Mouse (Mus musculus): Measurements from ENCODE around the gene 4930404N11Rik.

Gene 4930404N11Rik

DNA sequence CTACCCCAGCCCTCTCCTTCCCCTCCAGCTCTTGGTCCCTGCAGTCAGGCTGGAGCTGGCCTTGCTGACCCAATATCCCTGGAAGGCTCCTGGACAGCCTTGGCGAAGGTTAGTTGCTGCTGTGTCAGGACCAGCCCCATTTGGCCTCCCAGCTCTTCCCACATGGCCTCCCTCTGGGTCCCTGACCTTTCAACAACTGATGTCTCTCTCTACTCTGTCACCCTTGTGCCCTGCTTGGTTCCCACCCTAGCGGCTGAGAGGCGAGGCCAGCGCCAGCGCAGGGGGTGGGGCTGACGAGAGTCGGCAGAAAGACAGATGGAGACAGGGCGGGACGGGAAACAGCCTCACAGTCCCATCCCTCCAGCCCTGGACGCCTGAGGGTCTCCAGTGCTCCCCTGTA, 37.2 kb downstream of the 4930404N11Rik start, which contains the start of gene Tbxa2r:
Tbxa2r (plus strand) TSS at position 346 of the 400 bp plus-strand sequence.
- no peak for DNase-seq (ENCODE audit: low spot score)

DNA sequence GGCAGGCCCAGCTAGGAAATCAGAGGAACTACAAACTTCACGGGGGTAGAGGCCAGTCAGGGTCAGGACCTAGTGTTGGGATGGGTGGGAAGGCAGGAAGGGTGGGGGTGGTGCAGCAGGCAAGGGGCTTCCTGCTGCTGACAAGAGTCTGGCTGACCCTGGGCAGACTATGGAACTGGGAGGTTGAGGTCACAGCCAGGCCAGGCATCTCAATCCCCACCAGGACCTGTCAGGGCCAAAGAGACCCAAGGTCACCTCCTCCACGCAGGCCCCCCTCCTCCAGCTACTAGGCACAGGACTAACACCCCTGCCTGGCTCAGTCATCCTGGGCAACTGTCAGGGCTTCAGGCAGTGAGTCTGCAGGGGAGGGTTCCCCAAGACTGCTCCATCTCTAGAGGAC, 37.7 kb downstream of the 4930404N11Rik start:
- DNase-seq (ENCODE audit: low spot score), result no peak

DNA sequence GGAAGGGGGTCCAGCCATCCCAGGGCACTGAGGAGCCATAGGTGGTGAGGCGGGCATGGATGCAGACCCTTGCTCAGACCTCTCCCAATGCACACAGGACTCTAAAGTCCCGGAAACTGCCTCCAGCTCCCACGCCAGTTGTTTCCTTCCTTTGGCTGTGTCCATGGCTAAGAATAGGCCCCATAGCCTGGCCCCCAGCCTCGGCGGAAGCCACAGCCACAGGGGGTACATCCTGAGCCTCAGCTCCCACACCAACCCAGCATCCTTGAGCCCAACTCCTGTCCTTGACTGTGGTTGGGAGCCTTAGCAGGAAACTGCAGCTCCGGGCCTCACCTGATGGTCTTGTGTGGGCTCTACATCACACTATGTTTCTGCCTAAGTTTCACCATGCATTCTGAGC, 38.8 kb downstream of the 4930404N11Rik start:
- DNase-seq (ENCODE audit: low spot score), result no peak

DNA sequence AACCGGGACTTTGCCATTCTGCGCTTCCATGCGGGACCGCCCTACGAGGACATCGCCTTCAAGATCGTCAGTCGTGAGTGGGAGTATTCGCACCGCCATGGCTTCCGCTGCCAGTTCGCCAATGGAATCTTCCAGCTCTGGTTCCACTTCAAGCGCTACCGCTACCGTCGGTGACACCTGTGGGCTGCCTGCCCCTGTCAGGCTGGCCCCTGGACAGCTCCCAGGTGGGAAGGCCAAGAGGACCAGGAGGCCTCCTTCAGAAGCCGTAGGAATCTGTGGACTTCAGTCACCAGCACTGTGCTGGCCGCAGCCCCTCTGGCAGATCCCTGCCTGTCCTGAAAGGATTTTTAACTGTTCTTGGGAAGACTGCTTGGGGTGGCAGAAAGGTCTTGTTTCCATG, 39.8 kb downstream of the 4930404N11Rik start:
- DNase-seq (ENCODE audit: low spot score), result no peak

DNA sequence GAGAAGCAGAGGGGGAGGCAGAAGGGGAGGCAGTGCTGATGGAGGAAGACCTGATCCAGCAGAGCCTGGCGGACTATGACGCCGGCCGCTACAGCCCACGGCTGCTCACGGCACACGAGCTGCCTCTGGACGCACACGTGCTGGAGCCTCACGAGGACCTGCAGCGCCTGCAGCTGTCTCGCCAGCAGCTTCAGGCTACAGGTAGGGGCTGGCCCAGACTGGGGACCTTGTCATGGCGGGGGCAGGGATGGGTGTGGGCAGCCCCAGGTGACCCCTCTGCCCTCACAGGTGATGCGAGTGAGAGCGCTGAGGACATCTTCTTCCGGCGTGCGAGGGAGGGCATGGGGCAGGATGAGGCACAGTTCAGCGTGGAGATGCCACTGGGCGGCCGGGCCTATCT, 40.4 kb downstream of the 4930404N11Rik start:
- no peak for DNase-seq (ENCODE audit: low spot score)

DNA sequence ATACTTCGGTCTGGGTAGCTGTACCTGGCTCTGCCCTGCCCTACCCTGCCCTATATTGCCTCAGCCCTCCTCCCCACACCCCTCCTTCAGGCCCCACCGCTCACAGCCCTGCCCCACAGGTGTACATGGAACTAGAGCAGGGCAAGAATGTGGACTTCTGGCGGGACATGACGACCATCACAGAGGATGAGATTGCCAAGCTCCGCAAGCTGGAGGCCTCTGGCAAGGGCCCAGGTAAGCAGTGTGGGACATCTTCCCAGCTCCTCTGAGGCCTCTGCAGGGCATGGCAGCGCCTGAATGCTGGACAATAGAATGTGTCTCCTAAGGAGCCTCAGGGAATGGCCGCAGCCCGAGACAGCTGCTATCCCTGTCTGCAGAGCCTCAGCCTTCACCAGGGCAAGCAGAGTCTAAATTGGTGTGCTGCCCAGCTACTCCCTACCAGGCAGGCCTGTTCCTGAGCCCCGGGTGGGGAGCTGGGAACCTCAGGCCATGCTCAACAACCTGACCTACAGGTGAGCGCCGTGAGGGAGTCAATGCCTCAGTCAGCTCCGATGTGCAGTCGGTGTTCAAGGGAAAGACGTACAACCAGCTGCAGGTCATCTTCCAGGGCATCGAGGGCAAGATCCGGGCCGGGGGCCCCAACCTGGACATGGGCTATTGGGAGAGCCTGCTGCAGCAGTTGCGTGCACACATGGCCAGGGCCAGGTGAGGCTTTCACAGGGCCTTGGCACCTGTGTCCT, 41.7 kb downstream of the 4930404N11Rik start:
- DNase-seq (ENCODE audit: low spot score), result no peak

DNA sequence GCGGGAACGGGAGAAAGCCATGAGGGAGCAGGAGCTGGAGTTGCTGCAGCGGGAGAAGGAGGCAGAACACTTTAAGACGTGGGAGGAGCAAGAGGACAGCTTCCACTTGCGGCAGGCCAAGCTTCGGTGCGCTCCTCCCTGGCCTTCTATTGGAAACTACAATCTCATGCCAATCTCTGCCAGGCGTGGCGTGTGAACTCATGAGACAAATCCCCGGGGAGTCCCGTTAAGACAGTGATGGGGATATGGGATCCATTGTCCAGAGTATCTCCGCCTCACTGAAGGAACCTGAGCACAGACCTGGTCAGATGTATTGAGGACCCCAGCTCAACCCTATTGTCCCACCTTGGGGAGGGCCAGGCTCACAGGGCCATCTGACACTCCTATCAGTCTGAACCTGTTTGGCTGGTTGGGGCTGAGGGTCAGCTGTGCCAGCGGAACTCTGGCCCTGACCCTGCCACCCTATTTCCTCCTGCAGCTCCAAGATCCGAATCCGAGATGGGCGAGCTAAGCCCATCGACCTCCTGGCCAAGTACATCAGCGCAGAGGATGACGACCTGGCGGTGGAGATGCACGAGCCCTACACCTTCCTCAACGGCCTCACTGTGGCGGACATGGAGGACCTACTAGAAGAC, 42.4 kb downstream of the 4930404N11Rik start:
- no peak for DNase-seq (ENCODE audit: low spot score)

DNA sequence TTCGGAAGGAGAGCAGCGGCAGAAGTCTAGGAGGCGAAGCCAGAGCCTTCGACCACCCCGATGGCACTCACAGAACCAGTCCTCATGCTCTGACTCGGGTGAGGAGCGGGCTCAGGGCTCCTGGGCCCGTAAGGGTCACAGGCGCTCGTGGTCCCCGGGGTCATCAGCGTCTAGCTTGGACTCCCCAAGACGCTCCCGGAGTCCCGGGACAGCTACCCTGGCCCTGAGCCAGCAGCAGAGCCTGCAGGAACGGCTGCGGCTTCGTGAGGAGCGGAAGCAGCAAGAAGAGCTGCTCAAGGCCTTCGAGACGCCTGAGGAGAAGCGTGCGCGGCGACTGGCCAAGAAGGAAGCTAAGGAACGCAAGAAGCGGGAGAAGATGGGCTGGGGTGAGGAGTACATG, 43.2 kb downstream of the 4930404N11Rik start:
- no peak for DNase-seq (ENCODE audit: low spot score)

DNA sequence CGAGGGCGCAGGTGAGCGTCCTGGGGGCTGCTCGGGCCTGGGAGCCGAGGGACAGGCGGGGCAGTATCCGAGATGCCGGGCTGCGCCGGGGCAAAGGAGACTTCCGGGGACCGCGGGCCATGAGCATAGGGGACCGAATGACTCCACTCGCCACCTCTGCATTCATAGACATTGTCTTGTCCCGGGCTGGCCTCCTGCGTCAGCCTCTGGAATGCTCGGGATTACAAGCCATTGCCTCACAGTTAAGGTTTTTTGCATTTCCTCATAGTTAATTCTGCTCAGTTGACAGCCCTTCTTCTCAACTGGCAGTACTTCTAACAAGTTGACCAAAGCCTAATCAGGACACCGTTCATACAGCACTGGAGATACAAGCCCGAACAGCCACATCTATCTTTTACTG, 44.2 kb downstream of the 4930404N11Rik start:
- peak; percentile 51 for DNase-seq (ENCODE audit: low spot score)

DNA sequence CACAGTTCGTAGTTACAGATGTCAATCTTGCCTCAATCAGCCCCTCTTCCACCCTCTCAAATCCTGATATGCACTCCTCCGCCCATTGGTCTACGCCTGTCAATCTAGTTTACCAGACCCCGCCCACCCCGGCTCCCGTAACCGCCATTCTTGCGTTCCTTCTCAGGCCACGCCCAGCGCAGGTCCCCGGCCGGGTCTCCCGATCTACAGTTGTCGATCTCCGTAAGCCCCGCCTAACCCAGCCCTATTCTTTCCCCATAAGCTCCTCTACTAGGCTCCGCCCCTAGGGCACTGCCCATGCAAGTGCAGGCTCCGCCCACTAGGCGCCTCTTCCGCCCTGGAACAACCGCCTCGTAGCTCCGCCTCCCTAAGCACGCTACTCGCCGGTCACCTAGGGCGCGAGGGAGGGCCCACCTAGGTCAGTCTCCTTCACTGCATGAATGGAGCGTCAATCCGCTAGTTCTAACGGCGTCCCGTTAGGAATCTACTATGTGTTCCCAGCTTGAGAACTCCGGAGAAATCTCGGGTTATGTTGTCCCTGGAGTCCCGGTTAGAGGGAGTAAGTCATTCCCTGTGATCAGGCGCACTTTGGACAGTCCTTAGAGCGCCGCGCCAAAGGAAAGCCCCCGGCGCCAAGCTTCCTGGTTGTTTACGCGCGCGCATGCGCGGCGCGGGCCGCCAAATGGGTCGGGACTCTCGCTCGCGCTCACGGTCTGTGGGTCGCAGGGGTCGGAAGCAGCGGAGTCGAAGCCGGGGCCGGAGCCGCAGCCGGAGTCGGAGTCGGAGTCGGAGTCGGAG, 44.9 kb downstream of the 4930404N11Rik start, which contains the start of gene Cactin:
Cactin (plus strand) TSS at position 554 of the 798 bp plus-strand sequence.
- DNase-seq (ENCODE audit: low spot score), result peak; percentile 100

DNA sequence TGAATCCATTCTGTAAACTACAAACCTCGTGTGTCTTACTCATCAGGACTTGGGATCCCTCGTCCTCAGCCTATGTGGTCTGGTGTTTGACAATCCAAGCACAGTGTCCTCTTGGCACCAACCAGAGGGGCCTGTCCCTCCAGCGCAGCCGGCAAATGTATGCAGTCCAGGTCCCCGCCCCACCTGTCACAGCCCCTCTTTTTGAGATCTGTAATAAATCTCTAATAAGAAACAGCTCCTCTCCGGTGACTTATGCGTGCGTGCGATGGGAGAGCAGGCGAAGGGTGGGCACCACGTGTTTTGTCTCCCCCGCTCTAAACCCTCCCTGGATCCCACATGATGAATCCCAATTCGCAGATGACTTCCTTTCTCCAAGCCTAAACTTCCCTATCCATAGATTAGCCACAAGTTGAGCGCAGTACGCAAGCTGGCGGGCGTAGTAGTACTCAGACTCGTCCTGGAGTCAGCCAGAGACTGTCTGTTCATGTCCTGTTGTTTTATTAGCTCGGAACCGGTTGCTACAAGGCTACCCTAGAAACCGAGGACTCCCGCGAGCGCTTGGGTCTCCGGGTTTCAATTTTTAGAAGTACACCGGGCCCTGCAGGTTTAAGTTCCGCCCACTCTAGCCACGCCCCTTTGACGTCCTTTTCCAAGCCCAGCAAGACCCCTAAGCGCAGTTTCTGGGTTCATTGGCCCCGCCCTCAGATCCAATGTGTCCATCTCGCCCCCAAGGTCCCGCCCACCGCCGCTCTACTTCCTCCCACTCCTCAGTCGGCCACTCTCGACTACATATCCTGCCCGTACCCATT, 45.7 kb downstream of the 4930404N11Rik start:
- DNase-seq (ENCODE audit: low spot score), result peak; percentile 43

DNA sequence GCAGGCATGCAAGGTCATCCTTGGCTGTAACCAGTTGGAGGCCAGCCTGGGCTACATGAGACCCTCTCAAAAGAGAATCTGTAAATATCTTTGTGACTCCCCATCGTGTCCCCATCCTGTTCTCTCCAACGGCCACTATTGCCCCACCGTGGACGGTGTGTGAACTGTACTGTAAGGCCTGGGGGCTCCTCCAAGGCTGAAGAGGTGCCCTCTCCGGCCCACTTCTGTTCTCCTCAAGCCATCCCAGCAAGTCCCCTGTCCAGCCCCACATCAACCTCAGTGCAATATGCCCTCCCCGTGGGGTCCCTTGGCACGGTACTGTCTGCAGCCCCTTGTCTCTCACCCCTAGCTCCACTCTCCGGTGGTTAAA, 46.3 kb downstream of the 4930404N11Rik start:
- peak; percentile 32 for DNase-seq (ENCODE audit: low spot score)

DNA sequence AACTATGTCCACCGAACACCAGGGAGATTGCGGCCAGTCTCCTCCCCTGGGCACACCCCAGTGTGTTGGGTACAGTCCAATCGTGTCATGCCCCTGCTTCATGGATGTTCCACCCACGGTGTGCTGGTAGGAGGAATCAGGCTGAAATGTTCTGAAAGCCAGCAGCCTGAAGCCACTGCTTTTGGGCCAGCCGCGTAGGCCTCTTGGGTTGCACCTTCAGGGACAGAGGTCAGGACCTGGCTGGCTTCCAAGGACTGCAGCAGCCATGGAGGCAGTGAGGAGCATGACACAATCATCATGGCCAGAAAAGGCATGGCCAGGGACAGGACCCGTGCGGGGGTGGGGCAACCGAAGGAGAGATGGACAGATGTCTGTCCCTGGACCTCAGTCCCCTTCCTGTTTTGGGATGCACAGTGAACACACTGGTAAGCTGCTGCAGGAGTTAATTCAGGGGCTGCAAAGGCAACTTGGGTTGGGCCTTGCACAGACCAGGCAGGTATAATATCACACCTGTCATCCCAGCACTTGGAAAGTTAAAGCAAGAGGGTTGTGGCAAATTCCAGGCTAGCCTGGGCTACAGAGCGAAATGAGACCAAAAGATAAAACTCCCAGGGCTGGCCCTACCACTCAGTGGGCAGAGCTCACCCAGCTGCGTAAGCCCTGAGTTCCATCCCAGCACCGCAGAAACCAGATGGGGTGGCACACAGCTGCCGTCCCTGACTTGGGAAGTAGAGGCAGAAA, 46.9 kb downstream of the 4930404N11Rik start:
- DNase-seq (ENCODE audit: low spot score), result peak; percentile 93

DNA sequence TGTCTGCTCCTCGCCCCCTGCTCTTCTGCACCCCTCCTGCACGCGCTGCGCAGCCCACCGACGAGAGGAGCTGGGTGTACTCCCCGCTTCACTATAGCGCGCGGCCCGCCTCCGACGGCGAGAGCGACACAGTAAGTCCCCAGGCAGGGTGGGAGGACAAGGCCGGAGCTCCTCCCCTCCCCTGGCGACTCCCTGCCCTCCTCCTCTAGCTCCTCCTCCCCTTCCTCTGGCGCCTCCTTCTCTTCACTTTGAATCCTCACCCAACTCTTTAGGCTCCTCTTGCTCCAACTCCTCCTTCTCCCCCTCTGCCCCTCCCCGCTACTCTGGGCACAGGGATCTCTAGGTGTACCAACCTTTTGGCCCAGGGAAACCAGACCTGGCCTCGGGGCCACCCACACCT, 48.3 kb downstream of the 4930404N11Rik start:
- no peak for DNase-seq (ENCODE audit: low spot score)

DNA sequence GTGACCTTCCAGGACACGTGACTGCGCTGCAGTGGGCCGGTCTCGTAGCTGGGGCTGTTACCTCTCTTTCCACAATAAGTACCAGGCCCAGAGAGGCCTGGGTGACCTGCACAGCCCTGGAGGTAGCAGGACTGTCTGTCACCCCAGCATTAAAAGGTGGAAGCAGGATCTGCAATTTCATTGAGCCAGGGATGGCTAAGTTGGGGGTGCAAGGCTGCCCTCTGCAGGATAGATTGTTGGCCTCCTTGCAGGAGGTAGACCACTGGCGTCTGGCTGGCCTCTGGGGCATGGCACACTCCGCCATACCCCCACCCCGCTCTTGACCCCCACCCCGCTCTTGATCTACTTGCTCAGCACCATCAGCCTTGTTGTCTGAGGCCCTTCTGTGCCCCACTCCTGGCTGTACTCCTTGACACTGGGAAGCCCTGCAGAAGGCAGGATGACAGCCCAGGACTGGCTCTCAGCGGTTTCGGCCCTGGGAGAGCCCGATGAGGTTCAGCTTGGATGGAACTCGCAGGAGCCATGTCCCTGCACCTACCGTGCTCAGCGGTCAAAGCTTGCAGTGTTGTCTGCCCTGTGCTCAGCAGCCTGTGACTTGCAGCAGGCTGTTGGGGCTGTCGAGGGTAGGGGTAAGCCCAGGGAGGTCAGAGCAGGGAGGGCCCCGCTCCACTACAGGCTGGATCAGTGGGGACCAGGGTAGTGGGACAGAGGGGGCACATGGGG, 49.1 kb downstream of the 4930404N11Rik start:
- DNase-seq (ENCODE audit: low spot score), result no peak

DNA sequence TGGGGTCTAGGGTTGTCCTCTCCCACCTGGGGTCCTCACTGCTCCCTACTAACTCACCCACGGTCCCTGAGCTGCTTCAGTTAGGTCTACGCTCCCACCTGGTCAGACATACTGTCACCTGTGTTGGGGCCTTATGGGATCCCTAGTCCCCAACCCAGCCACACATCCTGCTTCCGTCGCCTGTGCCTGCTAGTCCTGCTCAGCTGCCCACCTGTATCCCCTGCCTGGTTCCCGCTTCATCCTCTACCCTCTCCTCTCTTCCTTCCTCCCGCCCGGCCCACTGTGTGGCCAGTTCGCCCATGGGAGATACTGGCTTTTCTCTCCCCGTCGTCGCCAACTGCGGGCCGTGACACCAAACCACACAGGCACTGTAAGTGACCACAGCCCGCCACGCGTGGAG, 50.0 kb downstream of the 4930404N11Rik start:
- DNase-seq (ENCODE audit: low spot score), result no peak

DNA sequence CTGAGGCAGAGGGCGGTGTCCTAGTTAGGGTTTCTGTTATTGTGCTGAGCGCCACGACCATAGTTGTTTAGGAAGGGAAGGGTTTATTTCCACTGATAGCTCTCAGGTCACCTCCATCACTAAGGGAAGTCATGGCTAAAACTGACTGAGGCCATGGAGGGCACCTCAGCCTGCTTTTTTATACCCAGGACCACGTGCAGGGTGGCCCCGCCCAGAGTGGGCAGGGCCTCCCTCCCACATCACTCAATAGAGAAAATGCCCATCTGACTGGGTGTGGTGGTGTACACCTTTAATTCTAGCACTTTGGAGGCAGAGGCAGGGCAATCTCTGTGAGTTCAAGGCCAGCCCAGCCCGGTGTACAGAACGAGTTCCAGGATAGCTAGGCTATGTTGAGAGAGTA, 51.4 kb downstream of the 4930404N11Rik start:
- no peak for DNase-seq (ENCODE audit: low spot score)

DNA sequence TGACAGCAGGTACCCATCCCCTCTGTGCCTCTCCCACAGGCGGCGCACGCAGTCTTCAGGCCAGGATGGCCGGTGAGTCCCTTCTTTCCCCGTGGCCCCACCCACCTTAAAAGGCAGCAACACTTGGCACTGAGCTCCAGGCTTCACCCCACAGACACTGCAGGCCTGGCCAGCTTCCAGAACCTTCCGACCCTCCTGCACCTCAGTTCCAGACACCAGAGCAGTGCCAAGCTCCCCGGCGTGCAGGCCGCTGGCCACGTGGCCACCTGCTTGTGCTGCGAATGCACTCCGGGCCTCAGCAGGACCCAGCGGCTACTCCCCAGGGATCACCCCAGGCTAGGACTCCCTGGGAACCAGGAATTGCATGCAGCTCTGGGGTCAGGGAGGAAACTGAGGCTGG, 52.0 kb downstream of the 4930404N11Rik start:
- DNase-seq (ENCODE audit: low spot score), result no peak
